Comparison of ENCODE assay signal across 9 mouse cellular contexts in genomic region chr14:54254670-54255202, GRCm38 (mm10). TPM values are rescaled to one million over a fixed set of nuclear protein-coding genes. Genes with fewer than 3 reads are reported as not detected.
DNase-seq lines count a peak whose midpoint lies in the region; ATAC-seq lines count a peak whose summit lies in the region.
"Had no signal": no experiment of that assay in that cellular context is flagged by ENCODE, and none has a peak within 500 bp of the region (broad histone marks: within the 10 kb centered on the region; RNA-seq: fewer than 3 reads in every experiment).

No protein-coding gene starts in this region.

- no peaks in the 10 kb centered on the region for H3K36me3 ChIP-seq in lung, embryonic 15.5 days
- H3K36me3 ChIP-seq in forebrain, embryonic 14.5 days (ENCODE audit: control insufficient read depth, insufficient read depth, low read length): no peaks in the 10 kb centered on the region
- H3K36me3 ChIP-seq in limb, embryonic 11.5 days (ENCODE audit: control insufficient read depth, insufficient read depth, low read length): no peaks in the 10 kb centered on the region
- H3K36me3 ChIP-seq in neural tube, embryonic 15.5 days: no peaks in the 10 kb centered on the region

- peak overlapping the region; percentile 65 for H3K4me2 ChIP-seq in lung, embryonic 15.5 days
- H3K4me2 ChIP-seq in forebrain, embryonic 14.5 days (ENCODE audit: low read length): peak overlapping the region; percentile 62
- peak overlapping the region; percentile 60; the same call in 1 of the 2 replicates for H3K4me2 ChIP-seq in limb, embryonic 11.5 days (ENCODE audit: low read depth, severe bottlenecking)
- H3K4me2 ChIP-seq in neural tube, embryonic 15.5 days: peak overlapping the region; percentile 66

- ATAC-seq in lung, embryonic 15.5 days (ENCODE audit: borderline replicate concordance, extremely low read depth, low FRiP score, low TSS enrichment): no peak
- no peak for ATAC-seq in forebrain, embryonic 14.5 days
- ATAC-seq in limb, embryonic 11.5 days (ENCODE audit: insufficient number of reproducible peaks, low FRiP score, low TSS enrichment, low read depth): no peak
- no peak for ATAC-seq in neural tube, embryonic 15.5 days (ENCODE audit: low FRiP score)

- no peaks in the 10 kb centered on the region for H3K9me3 ChIP-seq in lung, embryonic 15.5 days
- no peaks in the 10 kb centered on the region for H3K9me3 ChIP-seq in forebrain, embryonic 14.5 days (replicated peaks; ENCODE audit: control insufficient read depth, low read length)
- no peaks in the 10 kb centered on the region for H3K9me3 ChIP-seq in limb, embryonic 11.5 days (ENCODE audit: control insufficient read depth, low read length)
- no peaks in the 10 kb centered on the region for H3K9me3 ChIP-seq in neural tube, embryonic 15.5 days (replicated peaks)

- intact Hi-C loops in gastrocnemius, postnatal 36 days (cut with DNase I): loop anchor here (5.0 kb wide), 1 partner anchor 103 kb away; no protein-coding TSS in a partner anchor
- intact Hi-C loops in left cerebral cortex, postnatal 10 days (cut with DNase I): loop anchor here (5.0 kb wide), 1 partner anchor 108 kb away; the partner anchor contains the start of gene Oxa1l

- peaks cover 47% of the 10 kb centered on the region for H3K4me1 ChIP-seq in lung, embryonic 15.5 days
- H3K4me1 ChIP-seq in forebrain, embryonic 14.5 days (ENCODE audit: control insufficient read depth, insufficient read depth, low read length): peaks cover 12% of the 10 kb centered on the region
- peaks cover 5% of the 10 kb centered on the region; the same call in 1 of the 2 replicates for H3K4me1 ChIP-seq in limb, embryonic 11.5 days (ENCODE audit: control insufficient read depth, insufficient read depth, low read length)
- H3K4me1 ChIP-seq in neural tube, embryonic 15.5 days: peaks cover 56% of the 10 kb centered on the region

- 47% methylated on average over 12 of the region's 12 CpGs for WGBS in lung, embryonic 15.5 days
- 68% methylated on average over 12 of the region's 12 CpGs for WGBS in forebrain, embryonic 14.5 days
- 60% methylated on average over 12 of the region's 12 CpGs for WGBS in limb, embryonic 11.5 days
- 72% methylated on average over 12 of the region's 12 CpGs for WGBS in neural tube, embryonic 15.5 days

- DNase-seq in lung, postnatal 4 days: no peak
- DNase-seq in forebrain, embryonic 14.5 days (ENCODE audit: low spot score): no peak
- no peak for DNase-seq in limb, embryonic 11.5 days (ENCODE audit: low spot score)
- no peak for DNase-seq in gastrocnemius, postnatal 36 days
- no peak for DNase-seq in left cerebral cortex, postnatal 10 days (ENCODE audit: extremely low spot score in 1 of 2, low spot score in 2 of 2)
- DNase-seq in ovary, postnatal 36 days (ENCODE audit: low spot score): no peak

- H3K27ac ChIP-seq in lung, embryonic 15.5 days: peak overlapping the region; percentile 87; the same call in 1 of the 2 replicates
- H3K27ac ChIP-seq in forebrain, embryonic 14.5 days (ENCODE audit: low read depth, low read length): no peak overlapping the region
- no peak overlapping the region for H3K27ac ChIP-seq in limb, embryonic 11.5 days (replicated peaks; ENCODE audit: low read depth, low read length)
- H3K27ac ChIP-seq in neural tube, embryonic 15.5 days (replicated peaks): no peak overlapping the region

- H3K9ac ChIP-seq in lung, embryonic 15.5 days: peak overlapping the region; percentile 59; the same call in 1 of the 2 replicates
- H3K9ac ChIP-seq in forebrain, embryonic 14.5 days (ENCODE audit: low read length): no peak overlapping the region
- H3K9ac ChIP-seq in limb, embryonic 11.5 days (ENCODE audit: low read length): no peak overlapping the region
- peak overlapping the region; percentile 77 for H3K9ac ChIP-seq in neural tube, embryonic 15.5 days (replicated peaks)

- peak overlapping the region; percentile 89 for H3K4me3 ChIP-seq in lung, embryonic 15.5 days
- H3K4me3 ChIP-seq in forebrain, embryonic 14.5 days (ENCODE audit: low read depth, low read length): peak overlapping the region; percentile 66
- H3K4me3 ChIP-seq in limb, embryonic 11.5 days (ENCODE audit: low read depth, low read length): peak overlapping the region; percentile 77
- peak overlapping the region; percentile 79 for H3K4me3 ChIP-seq in neural tube, embryonic 15.5 days (replicated peaks)

- H3K27me3 ChIP-seq in lung, embryonic 15.5 days: no peaks in the 10 kb centered on the region
- H3K27me3 ChIP-seq in forebrain, embryonic 14.5 days (replicated peaks; ENCODE audit: control insufficient read depth, insufficient read depth, low read length): no peaks in the 10 kb centered on the region
- H3K27me3 ChIP-seq in limb, embryonic 11.5 days (ENCODE audit: control insufficient read depth, insufficient read depth, low read length): no peaks in the 10 kb centered on the region
- H3K27me3 ChIP-seq in neural tube, embryonic 15.5 days (replicated peaks): no peaks in the 10 kb centered on the region

RNA-seq across cellular contexts. Expression of gene Abhd4, which starts 0.7 kb away (rescaled TPM):
- 49.6 and 52.2 TPM in 2 replicates for polyA plus RNA-seq in lung, embryonic 15.5 days (2015; fragmentation: Nextera tagmentation; extraction: Ambion mirVana)
- polyA plus RNA-seq in forebrain, embryonic 14.5 days (2014; fragmentation: Nextera tagmentation; extraction: Ambion mirVana): 61.7 and 63.6 TPM in 2 replicates
- 38.9 and 40.9 TPM in 2 replicates for polyA plus RNA-seq in limb, embryonic 11.5 days (2014; fragmentation: Nextera tagmentation; extraction: Ambion mirVana)
- polyA plus RNA-seq in neural tube, embryonic 15.5 days (2015; fragmentation: Nextera tagmentation; extraction: Ambion mirVana): 54.0 and 58.6 TPM in 2 replicates
- 10 to 100 TPM; 14.7 to 20.6 TPM for total RNA-seq in gastrocnemius, postnatal 36 days (2021)
- total RNA-seq in left cerebral cortex, postnatal 10 days (2021): 10 to 100 TPM; 43.7 to 48.0 TPM

RNA-seq across cellular contexts. Expression of gene Dad1, which starts 0.8 kb away (rescaled TPM):
- polyA plus RNA-seq in lung, embryonic 15.5 days (2015; fragmentation: Nextera tagmentation; extraction: Ambion mirVana): 398 and 402 TPM in 2 replicates
- 310 and 372 TPM in 2 replicates for polyA plus RNA-seq in forebrain, embryonic 14.5 days (2014; fragmentation: Nextera tagmentation; extraction: Ambion mirVana)
- 234 and 250 TPM in 2 replicates for polyA plus RNA-seq in limb, embryonic 11.5 days (2014; fragmentation: Nextera tagmentation; extraction: Ambion mirVana)
- polyA plus RNA-seq in neural tube, embryonic 15.5 days (2015; fragmentation: Nextera tagmentation; extraction: Ambion mirVana): 414 and 416 TPM in 2 replicates
- 10 to 100 TPM; 65.7 to 66.8 TPM for total RNA-seq in gastrocnemius, postnatal 36 days (2021)
- 100 to 1,000 TPM; 121 to 126 TPM for total RNA-seq in left cerebral cortex, postnatal 10 days (2021)

RNA-seq across cellular contexts. Expression of gene Olfr49, which starts 30.0 kb away (rescaled TPM):
- polyA plus RNA-seq in lung, embryonic 15.5 days (2015; fragmentation: Nextera tagmentation; extraction: Ambion mirVana): not detected in 2 replicates
- polyA plus RNA-seq in forebrain, embryonic 14.5 days (2014; fragmentation: Nextera tagmentation; extraction: Ambion mirVana): not detected in 2 replicates
- not detected in 2 replicates for polyA plus RNA-seq in limb, embryonic 11.5 days (2014; fragmentation: Nextera tagmentation; extraction: Ambion mirVana)
- not detected in 2 replicates for polyA plus RNA-seq in neural tube, embryonic 15.5 days (2015; fragmentation: Nextera tagmentation; extraction: Ambion mirVana)
- total RNA-seq in gastrocnemius, postnatal 36 days (2021): not detected
- not detected for total RNA-seq in left cerebral cortex, postnatal 10 days (2021)
- total RNA-seq: neutrophil, adult 5-6 weeks had no signal

Comparison
In these comparisons a context has a peak if more than half of its experiments do, and no peak if none do; other contexts are left out.
1. H3K9ac ChIP-seq: peak in lung, embryonic 15.5 days (single experiment) and neural tube, embryonic 15.5 days (single experiment); none in forebrain, embryonic 14.5 days (single experiment) and limb, embryonic 11.5 days (single experiment).
2. Peak in every context shown above with its lines, with median percentiles within 50 percentile points of each other: H3K4me2 ChIP-seq and H3K4me3 ChIP-seq.